Mouse (Mus musculus): ENCODE data around the gene Acsl1. TPM values are rescaled to one million over a fixed set of nuclear protein-coding genes. Genes with fewer than 3 reads are reported as not detected.
A peak's percentile ranks its signal among the peaks of the same experiment; 100 is the strongest.

The Acsl1 gene
- polyA plus RNA-seq, 1 experiment from 2014 or later = 17.2 TPM

- Histone ChIP-seq H3K27me3 (replicated peaks) (no peaks in the 10 kb centered on the region), H3K4me1 (no peaks in the 10 kb centered on the region), H3K9me3 (replicated peaks) (no peaks in the 10 kb centered on the region), H3K27ac (replicated peaks) (no peak overlapping the region), H3K36me3 (peaks cover 8% of the 10 kb centered on the region), H3K9ac (replicated peaks) (no peak overlapping the region), H3K4me3 (replicated peaks) (no peak overlapping the region), H3K4me2 (no peak overlapping the region)
- WGBS = 89% methylated on average over 9 of the region's 9 CpGs
- ATAC-seq (ENCODE audit: low FRiP score) = no peak
These were observed 40.5 kb downstream of the Acsl1 start for GRCm38 (mm10) chr8:46511336-46511735.

- H3K4me1 ChIP-seq = no peaks in the 10 kb centered on the region
- no peak for ATAC-seq (ENCODE audit: low FRiP score)
- 66% methylated on average over 8 of the region's 8 CpGs for WGBS
- H3K36me3 ChIP-seq = peaks cover 8% of the 10 kb centered on the region
- no peak overlapping the region for H3K9ac ChIP-seq (replicated peaks)
- no peak overlapping the region for H3K4me3 ChIP-seq (replicated peaks)
- H3K9me3 ChIP-seq (replicated peaks) = no peaks in the 10 kb centered on the region
- H3K27me3 ChIP-seq (replicated peaks) = no peaks in the 10 kb centered on the region
- H3K27ac ChIP-seq (replicated peaks) = no peak overlapping the region
- no peak overlapping the region for H3K4me2 ChIP-seq
These were observed 41.7 kb downstream of the Acsl1 start for GRCm38 (mm10) chr8:46512538-46512937.

- no peaks in the 10 kb centered on the region for H3K27me3 ChIP-seq (replicated peaks)
- no peak overlapping the region for H3K4me3 ChIP-seq (replicated peaks)
- H3K36me3 ChIP-seq = peaks cover 18% of the 10 kb centered on the region
- no peak for ATAC-seq (ENCODE audit: low FRiP score)
- H3K27ac ChIP-seq (replicated peaks) = no peak overlapping the region
- no peak overlapping the region for H3K4me2 ChIP-seq
- no peaks in the 10 kb centered on the region for H3K4me1 ChIP-seq
- 94% methylated on average over 1 of the region's 1 CpGs for WGBS
- no peak overlapping the region for H3K9ac ChIP-seq (replicated peaks)
- H3K9me3 ChIP-seq (replicated peaks) = no peaks in the 10 kb centered on the region
These were observed 43.2 kb downstream of the Acsl1 start for GRCm38 (mm10) chr8:46514027-46514426.

GRCm38 (mm10) chr8:46520667-46521066, 49.8 kb downstream of the Acsl1 start:
- H3K36me3 ChIP-seq = peaks cover 25% of the 10 kb centered on the region
- no peak overlapping the region for H3K4me3 ChIP-seq (replicated peaks)
- no peaks in the 10 kb centered on the region for H3K27me3 ChIP-seq (replicated peaks)
- no peak overlapping the region for H3K27ac ChIP-seq (replicated peaks)
- no peak for ATAC-seq (ENCODE audit: low FRiP score)
- 91% methylated on average over 6 of the region's 6 CpGs for WGBS
- H3K9ac ChIP-seq (replicated peaks) = no peak overlapping the region
- no peaks in the 10 kb centered on the region for H3K4me1 ChIP-seq
- H3K4me2 ChIP-seq = no peak overlapping the region
- no peaks in the 10 kb centered on the region for H3K9me3 ChIP-seq (replicated peaks)

GRCm38 (mm10) chr8:46526098-46526497, 55.3 kb downstream of the Acsl1 start:
- WGBS = 92% methylated on average over 8 of the region's 8 CpGs
- no peak overlapping the region for H3K4me2 ChIP-seq
- H3K36me3 ChIP-seq = peaks cover 40% of the 10 kb centered on the region
- H3K9me3 ChIP-seq (replicated peaks) = no peaks in the 10 kb centered on the region
- ATAC-seq (ENCODE audit: low FRiP score) = no peak
- H3K27ac ChIP-seq (replicated peaks) = no peak overlapping the region
- H3K4me3 ChIP-seq (replicated peaks) = no peak overlapping the region
- no peaks in the 10 kb centered on the region for H3K27me3 ChIP-seq (replicated peaks)
- H3K9ac ChIP-seq (replicated peaks) = no peak overlapping the region
- no peaks in the 10 kb centered on the region for H3K4me1 ChIP-seq

- 77% methylated on average over 10 of the region's 10 CpGs for WGBS
- no peak overlapping the region for H3K4me3 ChIP-seq (replicated peaks)
- no peak overlapping the region for H3K27ac ChIP-seq (replicated peaks)
- H3K27me3 ChIP-seq (replicated peaks) = no peaks in the 10 kb centered on the region
- H3K9ac ChIP-seq (replicated peaks) = no peak overlapping the region
- no peaks in the 10 kb centered on the region for H3K9me3 ChIP-seq (replicated peaks)
- no peak for ATAC-seq (ENCODE audit: low FRiP score)
- no peak overlapping the region for H3K4me2 ChIP-seq
- peaks cover 41% of the 10 kb centered on the region for H3K36me3 ChIP-seq
- H3K4me1 ChIP-seq = no peaks in the 10 kb centered on the region
These were observed 56.0 kb downstream of the Acsl1 start for GRCm38 (mm10) chr8:46526821-46527220.

GRCm38 (mm10) chr8:46529508-46529907, 58.7 kb downstream of the Acsl1 start:
- no peak overlapping the region for H3K4me3 ChIP-seq (replicated peaks)
- ATAC-seq (ENCODE audit: low FRiP score) = no peak
- whole genome bisulfite sequencing = 71% methylated on average over 4 of the region's 4 CpGs

GRCm38 (mm10) chr8:46530541-46530940, 59.7 kb downstream of the Acsl1 start:
- Histone ChIP-seq H3K36me3 (peaks cover 71% of the 10 kb centered on the region), H3K27ac (replicated peaks) (no peak overlapping the region), H3K4me3 (replicated peaks) (no peak overlapping the region), H3K4me2 (no peak overlapping the region), H3K9me3 (replicated peaks) (no peaks in the 10 kb centered on the region), H3K9ac (replicated peaks) (no peak overlapping the region), H3K27me3 (replicated peaks) (no peaks in the 10 kb centered on the region), H3K4me1 (no peaks in the 10 kb centered on the region)
- ATAC-seq (ENCODE audit: low FRiP score) = no peak
- WGBS = 27% methylated on average over 4 of the region's 4 CpGs

More at GRCm38 (mm10) chr8:46529508-46529907, 58.7 kb downstream of the Acsl1 start:
- H3K36me3 ChIP-seq = peaks cover 64% of the 10 kb centered on the region
- no peak overlapping the region for H3K27ac ChIP-seq (replicated peaks)
- H3K9me3 ChIP-seq (replicated peaks) = no peaks in the 10 kb centered on the region
- no peaks in the 10 kb centered on the region for H3K27me3 ChIP-seq (replicated peaks)
- no peak overlapping the region for H3K4me2 ChIP-seq
- no peak overlapping the region for H3K9ac ChIP-seq (replicated peaks)
- H3K4me1 ChIP-seq = no peaks in the 10 kb centered on the region

- Histone ChIP-seq H3K36me3 (peaks cover 53% of the 10 kb centered on the region), H3K4me3 (replicated peaks) (no peak overlapping the region), H3K4me1 (0 out of 2 replicates have a peak, but pooled peaks cover under 1% of the 10 kb centered on the region), H3K9me3 (replicated peaks) (no peaks in the 10 kb centered on the region), H3K9ac (replicated peaks) (no peak overlapping the region), H3K27ac (replicated peaks) (no peak overlapping the region), H3K27me3 (replicated peaks) (no peaks in the 10 kb centered on the region), H3K4me2 (no peak overlapping the region)
- 88% methylated on average over 7 of the region's 7 CpGs for WGBS
- ATAC-seq (ENCODE audit: low FRiP score) = no peak
These were observed 63.1 kb downstream of the Acsl1 start for GRCm38 (mm10) chr8:46533926-46534325.

- no peak overlapping the region for H3K4me3 ChIP-seq (replicated peaks)
- 0 out of 2 replicates have a peak, but pooled peaks cover 13% of the 10 kb centered on the region for H3K4me1 ChIP-seq
- peaks cover 6% of the 10 kb centered on the region for H3K36me3 ChIP-seq
- ATAC-seq (ENCODE audit: low FRiP score) = peak; percentile 60; the same call in 1 of the 2 replicates
- no peaks in the 10 kb centered on the region for H3K9me3 ChIP-seq (replicated peaks)
- no peak overlapping the region for H3K4me2 ChIP-seq
- no peak overlapping the region for H3K27ac ChIP-seq (replicated peaks)
- no peak overlapping the region for H3K9ac ChIP-seq (replicated peaks)
- WGBS = 58% methylated on average over 5 of the region's 5 CpGs
- no peaks in the 10 kb centered on the region for H3K27me3 ChIP-seq (replicated peaks)
These were observed 68.9 kb downstream of the Acsl1 start for GRCm38 (mm10) chr8:46539701-46540100.

- WGBS = 82% methylated on average over 7 of the region's 7 CpGs
- ATAC-seq (ENCODE audit: low FRiP score) = no peak
These were observed 72.4 kb downstream of the Acsl1 start for GRCm38 (mm10) chr8:46543191-46543590.

GRCm38 (mm10) chr8:46543662-46544061, 72.8 kb downstream of the Acsl1 start:
- Histone ChIP-seq H3K27me3 (replicated peaks) (no peaks in the 10 kb centered on the region), H3K4me3 (replicated peaks) (no peak overlapping the region), H3K36me3 (no peaks in the 10 kb centered on the region), H3K9ac (replicated peaks) (no peak overlapping the region), H3K4me1 (peaks cover 13% of the 10 kb centered on the region; the same call in 1 of the 2 replicates), H3K4me2 (no peak overlapping the region), H3K9me3 (replicated peaks) (no peaks in the 10 kb centered on the region), H3K27ac (replicated peaks) (no peak overlapping the region)
- no peak for ATAC-seq (ENCODE audit: low FRiP score)
- 75% methylated on average over 6 of the region's 6 CpGs for WGBS

More at GRCm38 (mm10) chr8:46543191-46543590, 72.4 kb downstream of the Acsl1 start:
- H3K4me2 ChIP-seq = no peak overlapping the region
- no peaks in the 10 kb centered on the region for H3K36me3 ChIP-seq
- H3K27me3 ChIP-seq (replicated peaks) = no peaks in the 10 kb centered on the region
- no peaks in the 10 kb centered on the region for H3K9me3 ChIP-seq (replicated peaks)
- H3K4me1 ChIP-seq = peaks cover 13% of the 10 kb centered on the region; the same call in 1 of the 2 replicates
- no peak overlapping the region for H3K4me3 ChIP-seq (replicated peaks)
- H3K27ac ChIP-seq (replicated peaks) = no peak overlapping the region
- H3K9ac ChIP-seq (replicated peaks) = no peak overlapping the region
